Mouse (Mus musculus) granulocyte monocyte progenitor cell, adult 5-6 weeks (primary cell): ENCODE results near the gene Pex26. TPM values are rescaled to one million over a fixed set of nuclear protein-coding genes. Genes with fewer than 3 reads are reported as not detected.

Experiments
- ATAC-seq: replicated peaks from 2 replicates; pipeline ENCODE4 v1.8.0; 2016; ENCODE audit warnings: mild to moderate bottlenecking, moderate TSS enrichment, inconsistent platforms; ENCODE audit not compliant: poor library complexity, severe bottlenecking
- total RNA-seq, 2 experiments: library from RNA; stranded (forward) in 1 of 2; stranded (reverse) in 1 of 2; fragments of 200-712, 200-1000 nt in 1 of 2; fragments of >200 nt in 1 of 2; fragmentation: Nextera tagmentation in 1 of 2; gene quantifications; 2 replicates each; pipeline ENCODE4 v1.2.3; 2014 to 2017

Gene Pex26
- total RNA-seq (2014; fragmentation: Nextera tagmentation) (9.7 and 11.5 TPM in 2 replicates), total RNA-seq (2017) (6.5 and 8.3 TPM in 2 replicates)

GRCm38 (mm10) chr6:121183414-121184173 lies at the start of gene Pex26:
Gene Pex26, plus strand, starts transcription at chr6:121183667.
- ATAC-seq, result peak; percentile 86

GRCm38 (mm10) chr6:121134249-121134648 lies 49.2 kb upstream of the Pex26 start:
- no peak for ATAC-seq

GRCm38 (mm10) chr6:121134884-121135283 lies 48.6 kb upstream of the Pex26 start:
- no peak for ATAC-seq

GRCm38 (mm10) chr6:121137222-121137621 lies 46.2 kb upstream of the Pex26 start:
- ATAC-seq, result no peak

- no peak for ATAC-seq
Observed at GRCm38 (mm10) chr6:121138338-121139040, 45.0 kb upstream of the Pex26 start.

GRCm38 (mm10) chr6:121139271-121139670 lies 44.2 kb upstream of the Pex26 start:
- ATAC-seq, result no peak

GRCm38 (mm10) chr6:121142298-121142697 lies 41.2 kb upstream of the Pex26 start:
- no peak for ATAC-seq

- ATAC-seq, result no peak
Observed at GRCm38 (mm10) chr6:121143439-121143838, 40.0 kb upstream of the Pex26 start.

GRCm38 (mm10) chr6:121144066-121144465 lies 39.4 kb upstream of the Pex26 start:
- ATAC-seq, result no peak

- ATAC-seq, result no peak
Observed at GRCm38 (mm10) chr6:121145010-121145604, 38.4 kb upstream of the Pex26 start.

GRCm38 (mm10) chr6:121145906-121146305 lies 37.6 kb upstream of the Pex26 start:
- ATAC-seq, result no peak

GRCm38 (mm10) chr6:121146798-121147197 lies 36.7 kb upstream of the Pex26 start:
- peak; percentile 68 for ATAC-seq

- ATAC-seq, result peak; percentile 69
Observed at GRCm38 (mm10) chr6:121148360-121148759, 35.1 kb upstream of the Pex26 start.

GRCm38 (mm10) chr6:121149420-121149819 lies 34.0 kb upstream of the Pex26 start:
- peak; percentile 52 for ATAC-seq

- ATAC-seq, result no peak
Observed at GRCm38 (mm10) chr6:121150126-121150525, 33.3 kb upstream of the Pex26 start.

- no peak for ATAC-seq
Observed at GRCm38 (mm10) chr6:121151732-121152131, 31.7 kb upstream of the Pex26 start.

GRCm38 (mm10) chr6:121153177-121153576 lies 30.3 kb upstream of the Pex26 start:
- ATAC-seq, result no peak

- no peak for ATAC-seq
Observed at GRCm38 (mm10) chr6:121154451-121155300, 28.8 kb upstream of the Pex26 start.

GRCm38 (mm10) chr6:121156030-121156429 lies 27.4 kb upstream of the Pex26 start:
- no peak for ATAC-seq

GRCm38 (mm10) chr6:121159616-121160015 lies 23.9 kb upstream of the Pex26 start:
- ATAC-seq, result no peak
